ENCODE assay signal across 8 mouse cellular contexts in genomic region chr3:93520330-93521193, GRCm38 (mm10). TPM values are rescaled to one million over a fixed set of nuclear protein-coding genes. Genes with fewer than 3 reads are reported as not detected.
DNase-seq lines count a peak whose midpoint lies in the region; ATAC-seq and TF ChIP-seq lines count a peak whose summit lies in the region.

Gene S100a11, plus strand, starts transcription at chr3:93520488.

- DNase-seq in ES-E14 (ENCODE audit: low read depth, low spot score) (peak; percentile 47), MN1 (ENCODE audit: low spot score) (no peak)
- peak; percentile 78 for DNase-seq in adrenal gland, postnatal 25 days
- peak; percentile 75 for DNase-seq in limb, embryonic 10.5 days (ENCODE audit: low spot score)
- DNase-seq in midbrain, embryonic 10.5 days (ENCODE audit: low spot score), result peak; percentile 68
- peak; percentile 31 to 59 for DNase-seq in spleen, postnatal 10 days (ENCODE audit: low spot score in 2 of 2)

- in situ Hi-C loops in ES-E14 (cut with MboI; ENCODE audit: low sequenced_read_pairs in 2 of 2, unreplicated experiment in 2 of 2), result no loop called here

- H3K4me2 ChIP-seq in forebrain, embryonic 15.5 days (replicated peaks), result peak within 1 kb of the TSS; percentile 88

- H3K27me3 ChIP-seq in forebrain, embryonic 15.5 days, result no peaks in the 10 kb centered on the region
- H3K27me3 ChIP-seq in limb, embryonic 10.5 days (ENCODE audit: low read depth, poor library complexity, severe bottlenecking), result peaks cover 7% of the 10 kb centered on the region; the same call in 1 of the 2 replicates
- H3K27me3 ChIP-seq in midbrain, embryonic 10.5 days (ENCODE audit: low read depth, poor library complexity, severe bottlenecking), result peaks cover 11% of the 10 kb centered on the region

- WGBS in forebrain, embryonic 15.5 days, result under 1% methylated on average over 38 of the region's 38 CpGs
- WGBS in limb, embryonic 10.5 days, result under 1% methylated on average over 38 of the region's 38 CpGs
- under 1% methylated on average over 38 of the region's 38 CpGs for WGBS in midbrain, embryonic 10.5 days

- peak; percentile 88 for ATAC-seq in forebrain, embryonic 15.5 days (replicated peaks)
- peak; percentile 80 to 88 for ATAC-seq in hematopoietic stem cell, adult 5-6 weeks (replicated peaks in 1 of 2; ENCODE audit: insufficient read depth in 1 of 2, low FRiP score in 2 of 2, low TSS enrichment in 1 of 2, low read depth in 1 of 2, poor library complexity in 2 of 2, severe bottlenecking in 2 of 2)

- H3K36me3 ChIP-seq in ES-E14 (ENCODE audit: control insufficient read depth, insufficient read depth, low read length, poor library complexity, severe bottlenecking), result 0 out of 2 replicates have a peak, but pooled peaks cover 2% of the 10 kb centered on the region
- no peaks in the 10 kb centered on the region for H3K36me3 ChIP-seq in forebrain, embryonic 15.5 days
- H3K36me3 ChIP-seq in limb, embryonic 10.5 days, result peaks cover 10% of the 10 kb centered on the region; the same call in 1 of the 2 replicates
- no peaks in the 10 kb centered on the region for H3K36me3 ChIP-seq in midbrain, embryonic 10.5 days

- peak within 1 kb of the TSS; percentile 57 for H3K9ac ChIP-seq in ES-E14 (ENCODE audit: insufficient read depth, low read depth, low read length, poor library complexity, severe bottlenecking)
- H3K9ac ChIP-seq in forebrain, embryonic 15.5 days (replicated peaks), result peak within 1 kb of the TSS; percentile 43

- peaks cover 0 to 7% of the 10 kb centered on the region in 2 experiments; a peak in 1 of 4 replicates for H3K4me1 ChIP-seq in ES-E14 (ENCODE audit: control insufficient read depth in 2 of 2, insufficient read depth in 2 of 2, low read length in 2 of 2, poor library complexity in 1 of 2)
- peaks cover 8% of the 10 kb centered on the region for H3K4me1 ChIP-seq in forebrain, embryonic 15.5 days
- H3K4me1 ChIP-seq in limb, embryonic 10.5 days, result peaks cover 8% of the 10 kb centered on the region; the same call in 1 of the 2 replicates
- H3K4me1 ChIP-seq in midbrain, embryonic 10.5 days, result peaks cover 10% of the 10 kb centered on the region

- peak within 1 kb of the TSS; percentile 70 for H3K27ac ChIP-seq in ES-E14 (ENCODE audit: insufficient read depth, low read depth, low read length, poor library complexity, severe bottlenecking)
- H3K27ac ChIP-seq in forebrain, embryonic 15.5 days (replicated peaks), result no peak within 1 kb of the TSS
- H3K27ac ChIP-seq in limb, embryonic 10.5 days, result peak within 1 kb of the TSS; percentile 84
- H3K27ac ChIP-seq in midbrain, embryonic 10.5 days (replicated peaks), result peak within 1 kb of the TSS; percentile 76

- H3K4me3 ChIP-seq in ES-E14 (ENCODE audit: insufficient read depth in 1 of 2, low read depth in 1 of 2, low read length in 2 of 2, poor library complexity in 1 of 2, severe bottlenecking in 1 of 2), result peak within 1 kb of the TSS; percentile 65 to 71
- peak within 1 kb of the TSS; percentile 47 for H3K4me3 ChIP-seq in forebrain, embryonic 15.5 days
- peak within 1 kb of the TSS; percentile 69 for H3K4me3 ChIP-seq in limb, embryonic 10.5 days
- peak within 1 kb of the TSS; percentile 67 for H3K4me3 ChIP-seq in midbrain, embryonic 10.5 days

- no peaks in the 10 kb centered on the region for H3K9me3 ChIP-seq in ES-E14 (ENCODE audit: control insufficient read depth, insufficient read depth, low read depth, low read length)
- no peaks in the 10 kb centered on the region for H3K9me3 ChIP-seq in forebrain, embryonic 15.5 days
- no peaks in the 10 kb centered on the region for H3K9me3 ChIP-seq in limb, embryonic 10.5 days (replicated peaks)
- H3K9me3 ChIP-seq in midbrain, embryonic 10.5 days (replicated peaks), result no peaks in the 10 kb centered on the region

TF ChIP-seq in ES-E14, 5 proteins besides CTCF, POLR2A, EP300 and RAD21:
- no peak for TF ChIP-seq ZC3H11A (IDR thresholded peaks at IDR 0.05; ENCODE audit: borderline replicate concordance, low read depth, low read length)
- TF ChIP-seq MAFK (IDR thresholded peaks at IDR 0.05; ENCODE audit: insufficient read depth, low read depth, low read length), result no peak
- no peak for TF ChIP-seq HCFC1 (IDR thresholded peaks at IDR 0.05; ENCODE audit: borderline replicate concordance, insufficient read depth, low read length)
- no peak for TF ChIP-seq ZNF384 (IDR thresholded peaks at IDR 0.05; ENCODE audit: low read depth, low read length)
- TF ChIP-seq CHD2 (IDR thresholded peaks at IDR 0.05; ENCODE audit: low read depth, low read length), result no peak

RNA-seq across cellular contexts. Expression of gene S100a11, which starts in this region (rescaled TPM):
- total RNA-seq in ES-E14 (2012; rRNA removed), result 14.4 and 37.2 TPM in 2 replicates
- total RNA-seq in adrenal gland, postnatal 25 days (2021), result 205 and 211 TPM in 2 replicates
- polyA plus RNA-seq in forebrain, embryonic 15.5 days (2015; fragmentation: Nextera tagmentation; extraction: Ambion mirVana), result 102 and 108 TPM in 2 replicates
- 49.1 and 66.1 TPM in 2 replicates for total RNA-seq in hematopoietic stem cell, adult 5-6 weeks (2017)
- polyA plus RNA-seq in limb, embryonic 10.5 days (2016; fragmentation: Nextera tagmentation; extraction: Ambion mirVana), result 241 and 293 TPM in 2 replicates
- polyA plus RNA-seq in midbrain, embryonic 10.5 days (2016; fragmentation: Nextera tagmentation; extraction: Ambion mirVana), result 245 and 305 TPM in 2 replicates
